Mouse (Mus musculus): ENCODE measurements around the gene Capn13.

- TF ChIP-seq CTCF (IDR thresholded peaks at IDR 0.05; ENCODE audit: low read depth, low read length) (no peak), GATA2 (IDR thresholded peaks at IDR 0.05; ENCODE audit: borderline replicate concordance, low read depth, low read length) (no peak), GATA1 (IDR thresholded peaks at IDR 0.05; ENCODE audit: borderline replicate concordance, low read length) (no peak)
Observed at GRCm38 (mm10) chr17:73342673-73343072, 58.0 kb downstream of the Capn13 start.

Data from G1E (cell line).